Mouse (Mus musculus) MEL (cell line): ENCODE data around the gene Mettl17. TPM values are rescaled to one million over a fixed set of nuclear protein-coding genes. Genes with fewer than 3 reads are reported as not detected.

Experiments
- DNase-seq: peaks from one replicate; pipeline ENCODE4 v3.0.0; 2011; ENCODE audit warnings: low read depth, low spot score
- H3K27ac ChIP-seq: 2 replicates; pipeline ENCODE4 v1.5.1; 2012; ENCODE audit warnings: low read depth, mild to moderate bottlenecking, control low read depth, low read length, moderate library complexity; ENCODE audit not compliant: control insufficient read depth
- H3K27me3 ChIP-seq, 2 experiments: fragments of 150-350 bp in 1 of 2; sonication (generic) in 1 of 2; 2 replicates each; pipeline ENCODE4 v1.6.1; 2012; ENCODE audit warnings: low read length in 2 of 2, mild to moderate bottlenecking in 2 of 2, improper control_type of control experiment in 1 of 2, moderate library complexity in 1 of 2; ENCODE audit not compliant: insufficient read depth in 2 of 2, control insufficient read depth in 1 of 2
- H3K36me3 ChIP-seq, 2 experiments: 2 replicates each; pipeline ENCODE4 v1.6.1; 2012 to 2014; ENCODE audit warnings: low read length in 2 of 2, improper control_type of control experiment in 1 of 2, inconsistent platforms in 1 of 2, mild to moderate bottlenecking in 1 of 2; ENCODE audit not compliant: insufficient read depth in 2 of 2, control insufficient read depth in 1 of 2
- H3K4me1 ChIP-seq, 2 experiments: fragments of 150-350 bp in 1 of 2; sonication (generic) in 1 of 2; 2 replicates each; pipeline ENCODE4 v1.6.1; 2012; ENCODE audit warnings: low read length in 2 of 2, improper control_type of control experiment in 1 of 2, mild to moderate bottlenecking in 1 of 2; ENCODE audit not compliant: insufficient read depth in 2 of 2, control insufficient read depth in 1 of 2
- H3K4me3 ChIP-seq, 2 experiments: fragments of 150-350 bp in 1 of 2; sonication (generic) in 1 of 2; 2 replicates each; pipeline ENCODE4 v1.5.1; 2012; ENCODE audit warnings: low read depth in 2 of 2, low read length in 2 of 2, mild to moderate bottlenecking in 2 of 2, moderate library complexity in 2 of 2, control low read depth in 1 of 2, improper control_type of control experiment in 1 of 2; ENCODE audit not compliant: control insufficient read depth in 1 of 2, insufficient read depth in 1 of 2
- H3K79me2 ChIP-seq: 2 replicates; pipeline ENCODE4 v1.6.1; 2012; ENCODE audit warnings: mild to moderate bottlenecking, low read length, moderate library complexity; ENCODE audit not compliant: control insufficient read depth, poor library complexity, insufficient read depth
- H3K9ac ChIP-seq: 2 replicates; pipeline ENCODE4 v1.6.1; 2012; ENCODE audit warnings: low read depth, mild to moderate bottlenecking, control low read depth, low read length, moderate library complexity; ENCODE audit not compliant: control insufficient read depth, poor library complexity, severe bottlenecking
- H3K9me3 ChIP-seq: fragments of 150-350 bp; sonication (generic); replicated peaks from 2 replicates; pipeline ENCODE4 v1.6.1; 2012; ENCODE audit warnings: mild to moderate bottlenecking, low read length, improper control_type of control experiment, moderate library complexity; ENCODE audit not compliant: insufficient read depth
- BHLHE40 ChIP-seq: IDR thresholded peaks from 2 replicates; pipeline ENCODE4 v1.6.1; 2012; ENCODE audit warnings: low read depth, mild to moderate bottlenecking, inconsistent platforms, low read length, improper control_type of control experiment, borderline replicate concordance
- CHD1 ChIP-seq: IDR thresholded peaks from 2 replicates; pipeline ENCODE4 v1.6.1; 2012; ENCODE audit warnings: low read depth, mild to moderate bottlenecking, inconsistent platforms, low read length, improper control_type of control experiment
- CHD2 ChIP-seq: IDR thresholded peaks from 2 replicates; pipeline ENCODE4 v1.6.1; 2011; ENCODE audit warnings: low read length, improper control_type of control experiment
- CTCF ChIP-seq, 3 experiments: IDR thresholded peaks in 2 of 3; conservative IDR thresholded peaks in 1 of 3; 2 replicates each; pipeline ENCODE4 v1.5.1; 2011 to 2012; ENCODE audit warnings: low read length in 3 of 3, low read depth in 2 of 3, mild to moderate bottlenecking in 2 of 3, improper control_type of control experiment in 1 of 3, inconsistent platforms in 1 of 3, mixed read lengths in 1 of 3, moderate library complexity in 1 of 3; ENCODE audit not compliant: control insufficient read depth in 1 of 3, insufficient read depth in 1 of 3, poor library complexity in 1 of 3, severe bottlenecking in 1 of 3
- E2F4 ChIP-seq: IDR thresholded peaks from 2 replicates; pipeline ENCODE4 v1.6.1; 2011; ENCODE audit warnings: low read depth, low read length, improper control_type of control experiment, borderline replicate concordance
- ETS1 ChIP-seq: IDR thresholded peaks from 2 replicates; pipeline ENCODE4 v1.6.1; 2012; ENCODE audit warnings: low read depth, mild to moderate bottlenecking, inconsistent platforms, low read length, improper control_type of control experiment, moderate library complexity
- GABPA ChIP-seq: IDR thresholded peaks from 2 replicates; pipeline ENCODE4 v1.6.1; 2012; ENCODE audit warnings: low read depth, mild to moderate bottlenecking, inconsistent platforms, low read length, improper control_type of control experiment, moderate library complexity
- JUND ChIP-seq: IDR thresholded peaks from 2 replicates; pipeline ENCODE4 v1.6.1; 2011; ENCODE audit warnings: low read depth, mild to moderate bottlenecking, improper control_type of control experiment, low read length
- MAFK ChIP-seq: IDR thresholded peaks from 2 replicates; pipeline ENCODE4 v1.6.1; 2011; ENCODE audit warnings: low read depth, mild to moderate bottlenecking, low read length, improper control_type of control experiment, borderline replicate concordance
- MAX ChIP-seq: IDR thresholded peaks from 2 replicates; pipeline ENCODE4 v1.6.1; 2011; ENCODE audit warnings: low read length, improper control_type of control experiment
- MAZ ChIP-seq: IDR thresholded peaks from 2 replicates; pipeline ENCODE4 v1.6.1; 2012; ENCODE audit warnings: low read depth, mild to moderate bottlenecking, inconsistent platforms, low read length, improper control_type of control experiment
- MEF2A ChIP-seq: IDR thresholded peaks from 2 replicates; pipeline ENCODE4 v1.6.1; 2014; ENCODE audit warnings: low read depth, mild to moderate bottlenecking, inconsistent platforms, low read length, improper control_type of control experiment; ENCODE audit not compliant: poor library complexity, insufficient replicate concordance, severe bottlenecking; ENCODE audit errors: extremely low read depth
- MXI1 ChIP-seq: IDR thresholded peaks from 2 replicates; pipeline ENCODE4 v1.6.1; 2011; ENCODE audit warnings: mild to moderate bottlenecking, low read depth, low read length, improper control_type of control experiment
- MYB ChIP-seq: IDR thresholded peaks from 2 replicates; pipeline ENCODE4 v1.6.1; 2011; ENCODE audit warnings: mild to moderate bottlenecking, low read depth, low read length, improper control_type of control experiment
- MYC ChIP-seq: IDR thresholded peaks from 2 replicates; pipeline ENCODE4 v1.6.1; 2011; ENCODE audit warnings: low read depth, mild to moderate bottlenecking, low read length, improper control_type of control experiment, moderate library complexity
- NRF1 ChIP-seq: IDR thresholded peaks from 2 replicates; pipeline ENCODE4 v1.6.1; 2014; ENCODE audit warnings: low read depth, mild to moderate bottlenecking, inconsistent platforms, low read length, improper control_type of control experiment, moderate library complexity; ENCODE audit not compliant: poor library complexity, insufficient read depth, severe bottlenecking
- POLR2A ChIP-seq, 2 experiments: IDR thresholded peaks; 2 replicates each; pipeline ENCODE4 v1.6.1; 2011 to 2012; ENCODE audit warnings: low read length in 2 of 2, mild to moderate bottlenecking in 2 of 2, control low read depth in 1 of 2, improper control_type of control experiment in 1 of 2, low read depth in 1 of 2, moderate library complexity in 1 of 2; ENCODE audit not compliant: control insufficient read depth in 1 of 2, insufficient read depth in 1 of 2, poor library complexity in 1 of 2
- POLR2AphosphoS2 ChIP-seq: IDR thresholded peaks from 2 replicates; pipeline ENCODE4 v1.6.1; 2011; ENCODE audit warnings: low read length, improper control_type of control experiment
- POLR2AphosphoS5 ChIP-seq: IDR thresholded peaks from 2 replicates; pipeline ENCODE4 v1.6.1; 2012; ENCODE audit warnings: low read depth, borderline replicate concordance, mild to moderate bottlenecking, inconsistent platforms, low read length, moderate library complexity, mixed read lengths
- RAD21 ChIP-seq: IDR thresholded peaks from 2 replicates; pipeline ENCODE4 v1.6.1; 2011; ENCODE audit warnings: mild to moderate bottlenecking, low read depth, low read length, improper control_type of control experiment
- TAL1 ChIP-seq: IDR thresholded peaks from 2 replicates; pipeline ENCODE4 v1.6.1; 2012; ENCODE audit warnings: mild to moderate bottlenecking, inconsistent platforms, low read length, moderate library complexity, mixed read lengths
- TCF12 ChIP-seq: IDR thresholded peaks from 2 replicates; pipeline ENCODE4 v1.6.1; 2014; ENCODE audit warnings: low read depth, mild to moderate bottlenecking, inconsistent platforms, low read length, improper control_type of control experiment, moderate library complexity
- UBTF ChIP-seq: IDR thresholded peaks from 2 replicates; pipeline ENCODE4 v1.6.1; 2012; ENCODE audit warnings: low read depth, mild to moderate bottlenecking, inconsistent platforms, low read length, improper control_type of control experiment, moderate library complexity, borderline replicate concordance; ENCODE audit not compliant: insufficient read depth
- USF2 ChIP-seq, 2 experiments: IDR thresholded peaks; 2 replicates each; pipeline ENCODE4 v1.6.1; 2011 to 2012; ENCODE audit warnings: improper control_type of control experiment in 2 of 2, low read length in 2 of 2, borderline replicate concordance in 1 of 2, inconsistent platforms in 1 of 2, low read depth in 1 of 2, mild to moderate bottlenecking in 1 of 2; ENCODE audit not compliant: insufficient read depth in 1 of 2
- ZKSCAN1 ChIP-seq: IDR thresholded peaks from 2 replicates; pipeline ENCODE4 v1.6.1; 2012; ENCODE audit warnings: low read depth, mild to moderate bottlenecking, inconsistent platforms, low read length, improper control_type of control experiment, moderate library complexity
- ZMIZ1 ChIP-seq: IDR thresholded peaks from 2 replicates; pipeline ENCODE4 v1.6.1; 2012; ENCODE audit warnings: low read depth, mild to moderate bottlenecking, inconsistent platforms, low read length, improper control_type of control experiment, moderate library complexity
- polyA plus RNA-seq, 2 experiments: library from polyadenylated mRNA; stranded (reverse) in 1 of 2; unstranded in 1 of 2; fragments of >175 nt in 1 of 2; fragments of >200 nt in 1 of 2; gene quantifications; 2 replicates each; pipeline versions ENCODE4 v1.2.1 to v1.2.4; 2012; ENCODE audit warnings: low replicate concordance in 2 of 2, low read depth in 1 of 2; ENCODE audit not compliant: insufficient read length in 2 of 2, insufficient read depth in 1 of 2, missing spikeins in 1 of 2
- total RNA-seq: library from RNA; depleted of rRNA; stranded (reverse); fragments of 300-350 nt; gene quantifications from 2 replicates; pipeline ENCODE4 v1.2.3, GENCODE M21; 2012

Mettl17 gene
- total and polyA plus RNA-seq, 3 experiments, result 28.3 to 54.4 TPM; not detected in 1

DNA sequence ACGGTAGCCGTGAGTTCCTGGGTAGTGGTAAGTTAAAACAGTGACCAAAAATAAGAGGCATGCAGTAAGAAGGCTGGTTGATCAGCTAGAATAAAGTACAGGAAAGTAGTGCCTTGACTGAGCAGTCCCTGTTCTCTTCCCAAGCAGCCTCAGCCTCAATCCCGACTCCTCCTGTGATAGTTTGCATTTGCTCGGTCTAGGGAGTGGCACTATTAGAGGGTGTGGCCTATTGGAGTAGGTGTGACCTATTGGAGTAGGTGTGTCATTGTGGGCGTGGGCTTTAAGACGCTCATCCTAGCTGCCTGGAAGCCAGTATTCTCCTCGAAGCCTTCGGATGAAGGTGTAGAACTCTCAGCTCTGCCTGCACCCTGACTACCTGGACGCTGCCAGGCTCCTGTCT lies 54.4 kb downstream of the Mettl17 start:
- Histone ChIP-seq H3K9me3 (no peaks in the 10 kb centered on the region), H3K27me3 (no peaks in the 10 kb centered on the region; a peak in 2 of 4 replicates), H3K27ac (no peak overlapping the region), H3K79me2 (no peaks in the 10 kb centered on the region), H3K36me3 (no peaks in the 10 kb centered on the region), H3K4me3 (no peak overlapping the region), H3K9ac (no peak overlapping the region), H3K4me1 (no peaks in the 10 kb centered on the region)
- no peak for TF ChIP-seq CTCF (IDR thresholded peaks at IDR 0.05 in 2 of 3, conservative IDR thresholded peaks at IDR 0.05 in 1 of 3; ENCODE audit: control insufficient read depth in 1 of 3, insufficient read depth in 1 of 3, low read depth in 2 of 3, low read length in 3 of 3, poor library complexity in 1 of 3, severe bottlenecking in 1 of 3)
- no peak for TF ChIP-seq MYC
- no peak for TF ChIP-seq MYB
- TF ChIP-seq RAD21, result no peak
- TF ChIP-seq GABPA, result no peak
- no peak for TF ChIP-seq MXI1
- no peak for TF ChIP-seq POLR2AphosphoS2
- no peak for TF ChIP-seq NRF1
- no peak for TF ChIP-seq BHLHE40
- TF ChIP-seq E2F4, result no peak
- no peak for TF ChIP-seq MAZ
- TF ChIP-seq JUND, result no peak
- TF ChIP-seq USF2 (IDR thresholded peaks at IDR 0.05; ENCODE audit: borderline replicate concordance in 1 of 2, insufficient read depth in 1 of 2, low read depth in 1 of 2, low read length in 2 of 2), result no peak
- TF ChIP-seq UBTF, result no peak
- TF ChIP-seq MAX, result no peak
- DNase-seq, result no peak

DNA sequence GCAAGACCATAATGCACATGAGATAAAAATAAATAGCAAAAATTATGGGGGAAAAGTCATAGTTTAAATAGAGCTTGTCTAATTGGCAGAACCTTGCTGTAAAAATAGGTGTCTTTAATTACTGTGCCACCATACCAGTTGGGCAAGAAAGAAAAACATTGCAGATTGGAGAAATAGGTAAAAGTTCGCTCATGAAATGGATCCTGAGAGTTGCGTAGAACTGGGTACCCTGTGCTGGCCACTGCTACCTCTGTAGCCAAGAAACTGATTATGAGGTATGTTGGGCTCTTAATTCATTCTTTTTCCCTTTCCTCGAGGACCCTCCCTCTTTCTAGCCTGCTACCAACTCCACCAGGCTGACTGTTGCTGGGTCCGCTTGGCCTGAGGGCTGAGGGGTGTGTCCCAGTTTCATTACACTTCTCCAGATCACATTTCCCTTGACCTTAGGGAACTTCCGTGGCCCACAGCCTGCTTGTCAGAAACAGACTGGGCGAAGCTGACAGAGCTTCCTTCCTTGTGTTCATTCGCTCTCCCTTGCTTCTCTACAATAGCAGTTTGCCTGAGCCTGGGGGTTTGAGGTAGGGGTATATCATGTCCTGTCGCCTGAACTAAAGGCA lies 56.4 kb downstream of the Mettl17 start:
- Histone ChIP-seq H3K4me1 (no peaks in the 10 kb centered on the region), H3K79me2 (no peaks in the 10 kb centered on the region), H3K9me3 (no peaks in the 10 kb centered on the region), H3K36me3 (no peaks in the 10 kb centered on the region), H3K27ac (no peak overlapping the region), H3K27me3 (no peaks in the 10 kb centered on the region; a peak in 2 of 4 replicates), H3K4me3 (no peak overlapping the region), H3K9ac (no peak overlapping the region)
- no peak for DNase-seq
- TF ChIP-seq POLR2AphosphoS5 (no peak), TAL1 (no peak), CTCF (IDR thresholded peaks at IDR 0.05 in 2 of 3, conservative IDR thresholded peaks at IDR 0.05 in 1 of 3; ENCODE audit: control insufficient read depth in 1 of 3, insufficient read depth in 1 of 3, low read depth in 2 of 3, low read length in 3 of 3, poor library complexity in 1 of 3, severe bottlenecking in 1 of 3) (no peak), ZKSCAN1 (no peak), JUND (no peak), CHD2 (no peak), BHLHE40 (no peak), MAFK (no peak), ETS1 (no peak), ZMIZ1 (no peak), TCF12 (no peak), MEF2A (no peak), CHD1 (no peak), POLR2A (IDR thresholded peaks at IDR 0.05; ENCODE audit: control insufficient read depth in 1 of 2, insufficient read depth in 1 of 2, low read depth in 1 of 2, low read length in 2 of 2, poor library complexity in 1 of 2) (no peak), MYB (no peak), NRF1 (no peak)
